Mouse (Mus musculus): ENCODE measurements at regions not wholly inside any gene's neighbourhood (a gene's known extent, or its start where the extent isn't known, plus 50 kb on each side); places are given as distances from the start of the nearest gene placed in this dataset.

- DNase-seq (ENCODE audit: low spot score in 2 of 2) = no peak
Observed at GRCm38 (mm10) chr4:58661781-58662293, 108.1 kb upstream of the Lpar1 start.

GRCm38 (mm10) chr4:58660511-58660910 is 106.8 kb upstream of the Lpar1 start:
- no peak for DNase-seq (ENCODE audit: low spot score in 2 of 2)

- DNase-seq (ENCODE audit: low spot score in 2 of 2) = no peak
Observed at GRCm38 (mm10) chr4:58658206-58658605, 104.5 kb upstream of the Lpar1 start.

- no peak for DNase-seq (ENCODE audit: low spot score in 2 of 2)
Observed at GRCm38 (mm10) chr4:58647761-58648295, 94.1 kb upstream of the Lpar1 start.

GRCm38 (mm10) chr4:58646821-58647220 is 93.1 kb upstream of the Lpar1 start:
- no peak for DNase-seq (ENCODE audit: low spot score in 2 of 2)

GRCm38 (mm10) chr4:58643371-58643770 is 89.7 kb upstream of the Lpar1 start:
- DNase-seq (ENCODE audit: low spot score in 2 of 2) = no peak

GRCm38 (mm10) chr4:58642236-58642635 is 88.5 kb upstream of the Lpar1 start:
- DNase-seq (ENCODE audit: low spot score in 2 of 2) = no peak

- no peak for DNase-seq (ENCODE audit: low spot score in 2 of 2)
Observed at GRCm38 (mm10) chr4:58632696-58633095, 79.0 kb upstream of the Lpar1 start.

- no peak for DNase-seq (ENCODE audit: low spot score in 2 of 2)
Observed at GRCm38 (mm10) chr4:58631415-58631814, 77.7 kb upstream of the Lpar1 start.

GRCm38 (mm10) chr4:58627021-58627420 is 73.3 kb upstream of the Lpar1 start:
- no peak for DNase-seq (ENCODE audit: low spot score in 2 of 2)

- no peak for DNase-seq (ENCODE audit: low spot score in 2 of 2)
Observed at GRCm38 (mm10) chr4:58624059-58624458, 70.4 kb upstream of the Lpar1 start.

- DNase-seq (ENCODE audit: low spot score in 2 of 2) = no peak
Observed at GRCm38 (mm10) chr4:58620641-58621040, 66.9 kb upstream of the Lpar1 start.

- DNase-seq (ENCODE audit: low spot score in 2 of 2) = no peak
Observed at GRCm38 (mm10) chr4:58617261-58617660, 63.6 kb upstream of the Lpar1 start.

- DNase-seq (ENCODE audit: low spot score in 2 of 2) = no peak
Observed at GRCm38 (mm10) chr4:58613536-58613935, 59.8 kb upstream of the Lpar1 start.

GRCm38 (mm10) chr4:58613022-58613421 is 59.3 kb upstream of the Lpar1 start:
- no peak for DNase-seq (ENCODE audit: low spot score in 2 of 2)

- no peak for DNase-seq (ENCODE audit: low spot score in 2 of 2)
Observed at GRCm38 (mm10) chr4:58607491-58607890, 53.8 kb upstream of the Lpar1 start.

- no peak for DNase-seq (ENCODE audit: low spot score in 2 of 2)
Observed at GRCm38 (mm10) chr4:58605941-58606340, 52.2 kb upstream of the Lpar1 start.
